11 mouse cellular contexts compared by ENCODE assay signal in the genomic region with DNA sequence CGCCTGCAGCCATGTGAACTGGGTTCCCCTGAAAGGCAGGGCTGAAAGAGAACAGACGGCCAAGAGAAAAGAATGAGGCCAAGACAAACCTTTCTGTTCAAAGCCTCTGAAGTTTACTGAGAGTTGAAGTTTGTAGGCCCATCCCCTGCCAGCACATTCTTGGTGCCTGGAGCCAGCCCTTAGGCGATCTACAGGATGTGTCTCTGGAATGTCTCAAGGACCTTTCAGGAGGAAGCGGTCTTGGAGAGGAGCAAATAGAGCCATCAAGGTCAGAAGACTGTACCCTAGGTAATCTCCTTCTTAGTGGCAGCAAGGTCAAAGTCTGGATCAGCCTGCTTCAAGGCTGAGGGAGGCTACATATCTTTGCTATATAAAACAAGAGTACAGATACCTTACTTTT.
"Had no signal": no experiment of that assay in that cellular context is flagged by ENCODE, and none has a peak within 500 bp of the region (broad histone marks: within the 10 kb centered on the region; RNA-seq: fewer than 3 reads in every experiment).

No protein-coding gene starts in this region.

- DNase-seq: kidney, adult 8-10 months; kidney, postnatal 10 days; kidney, postnatal 36 days; layer of hippocampus, postnatal 36 days; left cerebral cortex, postnatal 4 days; liver, postnatal 0 days; lung, embryonic 14.5 days; retina, postnatal 1 day; right cerebral cortex, postnatal 25 days; spleen, adult 18-20 months; thymus, postnatal 25 days had no signal
